Mouse (Mus musculus) adipocyte (in vitro differentiated cells): ENCODE results near the gene Nup153.
A peak's percentile ranks its signal among the peaks of the same experiment; 100 is the strongest.

Experiments used
- DNase-seq: peaks from one replicate; pipeline ENCODE4 v3.0.0-alpha.2; 2016; ENCODE audit warnings: low spot score

Gene Nup153

DNA sequence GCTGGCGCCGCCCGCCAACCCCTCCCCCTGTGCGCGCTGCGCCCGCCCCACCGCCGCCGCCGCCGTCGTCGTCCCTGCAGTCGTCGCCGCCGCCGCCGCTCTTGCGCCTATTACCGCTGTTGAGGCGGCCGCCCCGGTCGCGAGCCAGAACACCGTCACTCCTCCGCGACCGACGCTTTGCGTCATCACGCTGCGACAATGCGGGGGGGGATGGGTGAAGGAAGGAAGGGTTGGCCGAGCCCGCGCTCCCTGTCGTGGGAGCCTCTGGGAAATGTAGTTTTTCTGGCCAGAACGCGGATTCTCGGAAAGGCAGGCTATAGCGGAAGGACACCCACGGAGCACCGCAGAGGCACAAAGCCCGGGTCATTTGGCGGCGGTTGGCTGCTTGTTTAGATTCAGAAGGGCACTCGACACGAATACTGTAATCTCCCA lies at the start of gene Nup153:
Nup153 (minus strand) TSS at position 104 of the 432 bp plus-strand sequence.
- peak; percentile 96 for DNase-seq

DNA sequence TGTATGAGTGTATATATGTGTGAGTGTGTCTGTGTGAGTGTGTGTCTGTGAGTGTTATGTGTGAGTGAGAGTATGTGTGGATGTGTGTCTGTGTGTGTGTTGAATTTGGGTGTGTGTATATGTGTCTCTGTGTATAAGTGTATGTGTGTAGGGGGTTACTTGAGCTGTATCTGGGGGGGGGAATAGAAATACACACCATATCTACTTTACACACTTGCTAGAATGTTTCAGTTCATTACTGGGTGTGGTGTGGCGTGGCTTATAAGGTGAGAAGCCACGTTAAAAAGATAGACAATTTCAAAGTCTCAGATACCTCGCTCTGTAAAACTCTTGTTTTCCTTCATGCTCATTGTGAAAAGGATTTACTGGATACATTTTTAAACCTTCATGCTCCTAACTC lies 49.7 kb upstream of the Nup153 start:
- DNase-seq = no peak

DNA sequence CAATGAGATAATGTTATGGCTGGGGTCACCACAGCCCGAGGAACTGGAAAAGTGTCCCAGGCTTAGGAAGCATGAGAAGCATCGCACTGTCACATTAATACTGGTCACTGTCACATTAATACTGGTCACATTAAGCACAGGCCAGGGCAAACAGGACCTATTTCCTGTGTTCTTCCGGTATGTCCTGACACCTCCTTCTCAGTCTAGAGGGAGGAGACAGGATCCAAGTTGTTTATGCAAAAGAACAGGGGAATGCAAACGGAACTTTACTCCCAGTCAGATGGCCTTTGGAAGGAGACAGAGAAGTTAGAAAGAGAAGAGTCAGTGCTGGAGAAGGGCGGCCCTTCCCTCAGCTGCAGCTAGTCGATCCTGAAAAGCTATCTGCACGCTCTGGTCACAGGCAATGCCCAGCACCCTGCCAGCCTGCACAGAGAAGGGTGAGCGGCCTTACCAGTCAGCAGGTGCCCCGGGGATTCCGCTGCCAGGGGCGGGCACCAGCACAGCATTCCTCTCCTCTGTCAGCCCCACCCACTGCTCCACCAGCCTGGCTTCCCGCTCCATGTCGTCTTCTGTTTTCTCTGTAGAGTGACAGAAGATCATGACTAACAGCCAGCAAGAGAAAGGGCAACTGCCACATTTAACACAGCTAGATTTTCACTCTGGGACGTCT lies 49.0 kb upstream of the Nup153 start:
- no peak for DNase-seq

DNA sequence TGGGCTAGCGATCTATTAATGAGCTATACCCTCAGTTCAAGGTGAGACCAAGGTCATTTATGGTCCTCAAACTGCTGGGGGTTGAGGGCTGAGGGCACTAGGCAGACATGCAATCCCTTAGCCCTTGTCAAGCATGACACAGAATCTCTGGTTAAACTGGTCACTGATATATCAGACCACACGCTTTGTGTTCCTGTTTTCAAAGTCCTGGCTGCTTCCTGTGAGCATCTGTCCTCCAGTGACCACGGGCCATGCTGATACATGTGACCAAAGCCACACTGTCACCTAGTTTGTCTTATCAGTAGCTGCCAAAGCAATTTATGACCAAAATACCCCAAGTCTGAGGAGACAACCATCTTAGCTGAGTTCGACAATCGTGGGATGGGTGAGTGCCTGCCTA lies 47.3 kb upstream of the Nup153 start:
- no peak for DNase-seq

DNA sequence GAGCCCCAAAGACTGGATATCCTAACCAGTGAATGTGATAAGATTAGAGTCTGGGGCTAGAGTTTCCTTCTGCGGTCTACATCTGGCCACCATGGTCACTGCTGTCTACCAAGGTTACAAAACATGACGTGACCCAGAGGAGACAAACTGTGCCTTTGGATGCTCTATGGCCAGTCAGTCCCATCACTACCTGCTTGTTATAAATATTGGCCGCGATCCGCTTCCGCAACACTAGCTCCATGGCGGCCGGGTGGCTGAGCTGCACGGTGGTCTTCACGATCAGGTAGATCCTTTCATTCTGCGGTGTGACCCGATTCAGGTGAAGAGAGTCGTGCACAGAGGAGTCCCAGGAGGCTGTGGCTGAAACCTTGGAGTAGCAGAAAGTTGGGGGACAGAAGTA lies 44.8 kb upstream of the Nup153 start:
- DNase-seq = no peak

DNA sequence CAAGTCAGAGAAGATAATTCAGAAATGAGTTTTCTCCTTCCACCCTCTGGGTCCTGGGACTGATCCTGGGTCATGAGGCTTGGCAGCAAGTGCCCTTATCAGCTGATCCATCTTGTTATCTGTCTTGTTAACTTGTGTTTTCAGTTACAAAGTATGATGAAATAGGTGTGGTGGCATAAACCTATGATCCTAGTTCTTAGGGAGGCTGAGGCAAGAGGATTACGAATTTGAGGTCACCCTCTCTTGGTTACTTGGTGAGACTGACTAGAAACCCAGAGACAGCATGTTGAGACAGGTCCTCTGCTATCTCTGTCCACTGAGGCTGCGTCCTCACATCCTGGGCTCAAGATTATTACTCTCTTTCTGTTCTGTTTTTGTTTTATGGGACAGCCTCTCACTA lies 37.6 kb upstream of the Nup153 start:
- no peak for DNase-seq

DNA sequence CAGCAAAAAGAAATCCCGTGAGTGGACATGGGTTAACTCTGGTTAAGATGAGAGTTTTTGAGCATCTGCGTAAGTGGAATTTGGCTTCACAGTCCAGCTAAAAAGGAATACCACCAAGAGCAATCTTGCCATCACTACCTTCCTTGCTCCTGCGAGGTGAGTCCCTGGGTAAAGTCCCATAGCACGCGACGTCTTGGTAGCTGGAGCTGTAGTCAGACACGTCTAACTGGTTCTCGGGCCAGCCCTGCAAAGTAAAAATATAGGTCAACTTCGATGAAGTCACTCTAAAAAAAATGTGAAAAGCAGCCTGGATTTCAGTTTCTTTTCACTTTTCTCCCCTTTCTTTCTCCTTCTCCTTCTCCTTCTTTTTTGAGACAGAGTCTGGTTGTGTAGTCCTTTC lies 35.5 kb upstream of the Nup153 start:
- DNase-seq = no peak

DNA sequence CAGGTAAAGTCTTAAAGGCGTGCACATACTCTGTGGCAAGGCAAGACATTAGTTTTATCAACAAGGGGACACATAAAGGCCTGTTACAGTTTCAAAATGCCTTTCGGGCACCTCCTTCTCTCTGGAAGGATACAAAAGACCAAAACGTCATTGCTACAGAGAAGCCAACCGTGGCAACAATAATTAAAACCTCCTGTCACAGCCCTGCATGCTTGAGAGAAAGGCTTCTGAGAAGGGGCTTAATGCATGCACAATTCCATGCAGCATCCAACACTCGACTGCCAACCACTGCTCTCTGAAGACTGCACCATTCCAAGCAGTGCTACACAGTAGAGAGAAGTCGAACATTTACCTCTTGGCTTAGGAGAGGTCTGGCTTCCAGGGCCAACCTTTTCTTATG lies 33.2 kb upstream of the Nup153 start:
- DNase-seq = no peak

DNA sequence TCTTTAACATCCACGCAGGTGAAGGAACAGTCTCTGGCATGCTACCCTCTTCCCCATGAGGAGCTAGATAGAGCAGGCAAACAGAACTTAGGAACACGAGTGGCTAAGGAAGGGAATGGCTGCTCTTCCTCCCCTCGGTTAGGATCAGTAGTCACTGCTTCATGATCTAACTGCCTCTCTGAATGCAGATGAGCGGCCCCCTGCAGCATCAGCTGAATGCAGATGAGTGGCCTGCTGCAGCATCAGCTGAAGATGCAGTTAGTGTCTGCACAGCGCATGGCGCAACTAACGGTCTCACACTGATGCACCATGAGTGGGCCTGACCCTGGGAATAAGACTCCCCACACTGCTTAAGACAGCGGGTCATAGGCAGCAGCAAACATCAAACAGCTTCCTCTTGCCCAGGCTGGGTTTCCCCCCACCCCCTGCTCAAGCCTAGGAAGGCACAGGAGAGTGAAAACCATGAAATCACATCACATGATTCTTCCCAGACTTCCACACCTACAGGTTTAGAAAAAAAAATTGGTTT lies 31.6 kb upstream of the Nup153 start:
- DNase-seq = no peak

DNA sequence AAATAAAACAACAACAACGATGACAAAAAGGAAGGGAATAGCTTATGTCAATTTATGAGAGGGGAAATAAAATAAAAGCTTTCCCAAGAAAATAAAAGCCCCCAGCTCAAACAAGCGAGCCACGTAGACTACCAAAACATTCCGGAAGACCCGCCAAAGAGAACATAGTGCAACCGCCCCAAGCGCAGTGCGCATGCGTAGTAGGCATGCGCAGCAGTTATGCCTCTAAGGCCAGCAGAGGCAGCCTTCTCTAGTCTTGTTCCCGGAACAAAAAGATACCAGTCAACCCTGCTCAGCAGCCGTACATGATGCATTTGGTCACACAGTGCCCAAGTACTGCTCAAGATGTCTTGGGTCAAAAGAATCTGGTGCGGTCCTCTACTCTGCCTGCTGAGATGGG lies 30.9 kb upstream of the Nup153 start:
- no peak for DNase-seq

DNA sequence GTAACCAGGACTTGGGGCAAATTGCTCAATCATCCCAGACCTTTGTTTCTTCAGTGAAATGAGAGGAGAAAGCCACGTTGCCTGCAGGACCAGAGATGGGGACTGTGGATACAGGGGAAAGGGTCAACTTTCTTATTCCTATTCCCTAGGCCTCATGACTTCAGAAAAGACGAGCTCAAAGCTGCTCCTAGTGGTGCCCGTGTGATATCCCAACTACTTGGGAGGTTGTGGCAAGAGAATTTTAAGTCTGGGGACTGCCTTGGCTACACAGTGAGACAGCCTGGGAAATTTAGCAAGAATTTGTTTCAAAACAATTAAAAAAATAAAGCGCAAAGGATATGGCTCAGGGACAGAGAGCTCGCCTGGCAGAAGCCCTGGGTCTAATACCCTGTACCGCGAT lies 30.2 kb upstream of the Nup153 start:
- no peak for DNase-seq

DNA sequence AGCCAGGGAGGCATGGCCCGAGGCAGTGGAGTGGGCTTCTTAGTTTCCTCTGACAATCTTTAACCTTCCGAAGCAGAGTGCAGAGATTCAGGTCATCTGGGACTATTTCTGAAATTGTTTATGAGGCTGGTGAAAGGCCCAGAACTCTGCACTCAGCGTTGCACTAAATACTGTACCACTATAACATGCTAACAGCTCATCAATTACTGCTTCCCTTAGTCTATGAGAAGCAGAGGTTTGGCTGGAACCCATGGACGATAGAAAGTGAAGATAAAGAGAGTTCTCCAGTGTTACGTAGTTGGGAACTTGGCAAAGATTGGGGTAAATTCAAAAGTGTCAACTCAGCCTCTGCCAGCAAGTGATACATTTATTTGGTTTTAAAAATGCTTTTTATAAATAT lies 25.6 kb upstream of the Nup153 start:
- no peak for DNase-seq

DNA sequence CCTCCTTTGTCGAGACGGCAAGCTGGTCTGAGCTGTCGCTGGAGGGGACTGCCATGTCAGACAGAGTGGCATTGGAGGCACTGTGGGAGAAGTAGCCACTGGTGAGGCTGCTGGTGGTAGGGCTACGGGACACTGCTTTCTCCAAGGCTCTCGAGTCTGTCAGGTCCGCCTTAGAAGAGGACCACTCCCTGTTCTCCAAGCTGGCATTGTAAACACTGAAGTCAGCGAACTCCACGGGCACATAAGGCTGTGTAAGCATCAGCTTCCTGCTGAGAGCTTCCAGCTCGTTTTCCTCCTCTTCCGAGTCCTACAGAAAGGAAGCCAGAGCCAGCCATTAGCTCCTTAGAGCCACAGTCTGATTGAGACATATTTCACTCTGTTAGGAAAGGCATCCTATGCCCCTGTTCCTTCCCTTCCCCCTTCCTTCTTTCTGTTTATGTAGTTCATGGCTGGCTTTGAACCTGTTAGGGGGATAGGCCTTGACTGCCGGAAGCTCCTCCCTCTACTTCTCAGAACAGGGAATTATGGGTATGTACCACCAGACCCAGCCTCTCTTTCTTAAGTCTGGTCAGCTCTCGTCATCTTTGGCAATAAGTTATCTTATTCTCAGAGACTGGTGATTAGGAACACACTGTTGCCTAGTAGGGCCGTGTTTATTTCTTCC lies 25.0 kb upstream of the Nup153 start:
- DNase-seq = peak; percentile 34

DNA sequence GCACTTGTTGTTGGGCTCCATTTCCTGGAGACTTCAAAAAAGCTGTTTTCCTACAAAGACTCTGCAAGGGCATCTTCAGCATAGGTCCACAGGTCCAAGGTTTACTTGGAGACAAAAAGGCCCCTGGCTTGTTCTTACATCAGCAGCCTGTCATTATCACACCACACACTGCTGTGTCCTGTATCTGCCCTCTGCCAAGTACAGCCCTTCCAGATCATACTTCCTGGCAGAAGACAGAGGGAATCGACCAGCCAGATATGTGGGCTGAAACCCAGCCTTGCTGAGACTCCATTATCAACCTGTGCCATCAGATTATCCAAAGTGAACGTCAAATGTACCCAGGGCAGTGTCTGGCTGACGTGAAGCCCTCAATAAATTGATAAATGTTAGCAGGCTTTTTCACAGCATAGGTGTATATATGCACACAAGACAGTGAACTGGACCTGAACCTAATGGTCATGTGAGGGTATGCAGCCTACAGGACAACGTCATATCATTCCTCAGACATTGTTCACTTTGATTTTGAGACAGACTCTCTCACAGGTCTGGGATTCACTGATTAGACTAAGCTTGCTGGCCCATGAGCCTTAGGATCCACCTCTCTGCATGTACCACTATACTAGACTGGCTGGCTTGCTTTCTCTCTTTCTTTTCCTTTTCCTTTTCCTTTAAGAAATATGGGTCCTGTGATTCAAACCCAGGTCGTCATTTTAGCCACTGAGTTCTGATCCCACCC lies 20.6 kb upstream of the Nup153 start:
- no peak for DNase-seq

DNA sequence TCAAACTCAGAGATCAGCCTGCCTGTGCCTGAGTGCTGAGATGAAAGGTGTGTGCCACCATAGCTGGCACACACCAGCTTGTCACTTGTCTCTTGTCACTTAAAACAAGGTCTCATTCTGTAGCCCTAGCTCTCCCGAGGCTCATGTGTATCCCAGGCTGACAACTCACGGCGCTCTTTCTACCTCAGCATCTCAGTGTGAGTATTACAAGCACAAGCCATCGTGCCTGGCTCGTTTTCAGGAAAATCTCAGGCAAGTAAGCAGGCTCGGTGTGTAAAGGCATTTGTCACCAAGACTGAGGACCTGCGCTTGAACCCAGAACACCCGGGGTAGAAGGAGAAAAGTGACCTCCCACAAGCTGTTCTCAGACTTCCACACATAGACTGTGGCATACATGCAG lies 16.1 kb upstream of the Nup153 start:
- no peak for DNase-seq

DNA sequence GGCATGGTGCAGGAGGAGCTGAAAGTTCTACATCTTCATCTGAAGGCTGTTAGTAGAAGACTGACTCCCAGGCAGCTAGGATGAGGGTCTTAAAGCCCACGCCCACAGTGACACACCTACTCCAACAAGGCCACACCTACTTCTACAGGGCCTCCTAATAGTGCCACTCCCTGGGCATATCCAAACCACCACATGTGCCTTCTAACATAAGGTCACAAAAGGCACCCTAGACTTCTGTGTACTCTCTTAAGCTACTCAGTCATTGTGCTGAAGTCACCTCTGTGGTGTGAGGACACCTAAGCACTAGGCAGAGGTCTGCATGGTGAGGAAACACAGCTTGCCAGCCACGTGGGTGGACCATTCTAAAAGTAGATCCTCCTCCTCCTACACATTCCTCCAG lies 14.6 kb upstream of the Nup153 start:
- DNase-seq = no peak

DNA sequence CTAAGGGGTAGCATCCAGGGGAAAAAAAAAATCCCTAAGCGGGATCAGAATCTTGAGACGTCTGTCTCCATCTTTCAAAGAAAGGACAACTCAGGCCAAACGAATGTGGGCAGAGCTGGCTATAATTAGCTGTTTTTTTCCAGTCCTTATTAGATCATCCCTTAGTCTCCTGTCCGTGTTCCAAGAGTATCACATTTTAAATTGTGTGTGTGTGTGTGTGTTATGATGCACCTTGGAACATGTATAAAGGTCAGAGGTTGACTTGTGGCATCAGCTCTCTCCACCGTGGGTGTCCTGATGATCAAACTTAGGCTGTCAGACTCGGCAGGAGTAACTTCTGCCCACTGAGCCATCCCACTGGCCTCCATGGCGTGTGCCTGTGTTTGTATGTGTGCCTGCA lies 11.7 kb upstream of the Nup153 start:
- no peak for DNase-seq

DNA sequence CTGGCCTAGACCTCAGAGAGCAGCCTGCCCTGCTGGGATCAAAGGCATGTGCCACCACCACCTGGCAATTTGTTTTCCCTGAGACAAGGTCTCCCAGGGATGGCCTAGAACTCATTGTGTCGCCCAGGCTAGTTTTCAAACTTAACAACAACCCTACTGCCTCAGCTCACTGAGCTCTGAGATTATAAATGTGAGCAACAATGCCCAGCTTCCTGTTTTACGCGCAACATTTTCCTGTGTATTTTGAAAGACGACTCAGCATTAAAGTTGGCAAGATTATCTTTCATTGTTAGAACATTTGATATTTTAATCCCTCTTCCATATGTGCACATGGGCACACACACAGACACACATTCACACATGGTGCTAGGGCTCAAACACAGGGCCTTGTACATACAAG lies 9.7 kb upstream of the Nup153 start:
- no peak for DNase-seq

DNA sequence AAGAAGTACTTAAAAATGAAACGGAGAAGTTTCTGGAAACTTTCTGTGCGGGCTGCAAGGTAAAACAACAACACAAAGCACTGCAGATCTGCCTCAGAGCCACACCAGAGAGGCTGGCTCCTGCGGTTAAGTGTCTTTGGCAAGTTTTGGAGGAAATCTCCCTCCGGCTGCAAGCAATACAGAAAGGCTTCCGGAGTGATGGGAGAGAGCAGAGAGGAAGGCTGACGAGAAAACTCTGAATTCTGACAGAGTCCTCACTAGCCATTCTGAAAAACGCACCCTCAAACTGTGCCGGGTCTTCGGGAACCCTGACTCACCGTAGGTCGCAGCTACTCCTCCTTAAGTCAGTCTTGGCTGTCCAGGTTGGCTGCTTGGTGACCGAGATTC lies 8.7 kb upstream of the Nup153 start:
- DNase-seq = no peak

DNA sequence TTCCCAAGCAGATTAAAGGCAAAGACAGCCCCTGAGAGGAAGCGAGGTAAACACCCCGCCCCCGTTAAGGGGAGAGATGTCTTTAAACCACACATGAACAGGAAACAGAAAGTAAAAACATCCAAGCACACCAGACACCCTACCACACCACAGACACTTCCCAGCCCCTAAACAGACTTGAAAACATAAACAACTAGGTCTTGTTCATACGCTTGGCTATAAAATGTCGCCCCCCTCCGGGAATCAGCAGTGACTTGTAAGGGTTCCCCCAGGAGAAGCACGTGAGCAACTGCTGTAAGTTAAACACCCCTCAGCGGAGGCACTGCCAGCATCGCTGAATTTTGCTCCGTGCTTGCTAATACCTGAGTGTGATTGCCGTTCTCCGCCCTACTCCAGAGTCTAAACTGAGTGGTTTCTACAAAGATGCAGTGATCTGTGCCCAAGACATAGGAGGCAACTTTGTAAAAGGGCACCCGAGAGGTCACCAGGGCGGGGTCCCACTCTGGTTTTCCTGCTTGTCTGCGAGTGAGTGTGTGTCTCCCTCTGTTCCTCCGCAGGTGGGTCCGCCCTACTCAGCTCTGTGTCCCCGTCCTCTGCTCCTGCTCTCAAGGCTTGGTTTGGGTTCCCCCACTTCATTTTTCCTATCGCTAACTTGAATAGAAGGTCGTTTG lies 8.2 kb upstream of the Nup153 start:
- DNase-seq = peak; percentile 25

DNA sequence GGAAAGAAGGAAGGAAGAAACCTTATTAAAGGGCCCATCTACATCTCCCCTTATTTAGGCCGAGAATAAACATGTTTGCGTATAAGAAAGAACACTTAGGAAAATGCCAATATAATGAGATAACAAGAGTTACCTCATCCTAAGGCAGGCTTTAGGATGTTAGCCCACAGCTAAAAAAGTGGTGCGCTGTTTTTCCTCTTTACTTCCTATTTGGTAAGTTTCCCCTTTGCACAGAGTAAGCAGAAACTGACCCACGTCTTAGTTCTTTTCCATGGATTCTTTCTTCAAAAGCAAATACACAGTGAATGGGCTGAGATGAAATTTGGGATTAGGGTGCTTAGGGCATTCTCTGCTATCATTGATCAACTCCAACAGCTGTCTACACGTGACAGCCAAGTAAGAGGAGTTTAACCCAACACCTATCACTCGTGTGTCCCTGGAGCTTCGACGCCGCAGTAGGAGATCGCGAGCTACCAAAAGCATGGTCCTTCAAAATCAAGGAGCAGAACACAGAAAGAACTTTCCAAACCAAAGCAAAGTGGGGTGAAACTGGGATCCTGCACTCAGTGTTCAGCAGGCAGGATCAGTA lies 7.6 kb upstream of the Nup153 start:
- peak; percentile 26 for DNase-seq

DNA sequence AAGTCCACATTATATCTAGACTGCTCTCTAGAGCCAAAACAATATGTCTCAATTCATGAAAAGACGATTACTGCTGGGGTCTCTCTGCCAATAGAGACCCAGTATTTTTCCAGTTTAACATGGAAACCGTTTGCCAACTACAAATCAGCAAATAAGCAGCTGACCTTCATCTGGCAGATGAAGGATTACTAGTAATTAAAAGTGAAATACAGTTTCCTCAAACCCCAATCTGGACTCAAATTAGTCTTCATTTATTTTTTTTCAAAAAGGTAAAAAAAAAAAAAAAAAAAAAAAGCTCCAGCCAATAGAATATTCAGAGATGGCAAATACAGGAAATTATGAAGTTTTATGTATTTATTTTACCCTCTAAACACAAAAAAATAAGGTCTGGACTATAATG lies 2.3 kb upstream of the Nup153 start:
- no peak for DNase-seq
